8 mouse cellular contexts compared by ENCODE assay signal in genomic region chr6:38433261-38434033, GRCm38 (mm10). TPM values are rescaled to one million over a fixed set of nuclear protein-coding genes. Genes with fewer than 3 reads are reported as not detected.
A peak's percentile ranks its signal among the peaks of the same experiment; 100 is the strongest.
DNase-seq lines count a peak whose midpoint lies in the region; ATAC-seq lines count a peak whose summit lies in the region.

Gene Ubn2 (plus strand): TSS chr6:38433950.

- WGBS in heart, embryonic 14.5 days = under 1% methylated on average over 64 of the region's 64 CpGs
- under 1% methylated on average over 64 of the region's 64 CpGs for WGBS in liver, embryonic 13.5 days (ENCODE audit: insufficient replicate concordance)
- WGBS in stomach, embryonic 16.5 days = under 1% methylated on average over 64 of the region's 64 CpGs

- peak; percentile 95 for ATAC-seq in CD4-positive, CD25-positive, alpha-beta regulatory T cell, adult 4 months
- ATAC-seq in heart, embryonic 14.5 days (ENCODE audit: insufficient number of reproducible peaks, insufficient read depth, low FRiP score, low read depth) = peak; percentile 96
- peak; percentile 92 for ATAC-seq in liver, embryonic 13.5 days (ENCODE audit: low read depth)
- peak; percentile 98 for ATAC-seq in stomach, embryonic 16.5 days (ENCODE audit: insufficient read depth, low FRiP score)

- DNase-seq in c-Kit-negative CD71-positive TER-119-positive erythroid progenitor cells, embryonic 14.5 days (ENCODE audit: low read depth, low spot score) = peak; percentile 96
- peak; percentile 97 for DNase-seq in fibroblast of lung, adult 2 months (ENCODE audit: low read depth)
- DNase-seq in kidney, postnatal 14 days = peak; percentile 99
- DNase-seq in liver, embryonic 13.5 days = peak; percentile 97
- peak; percentile 100 for DNase-seq in neural tube, embryonic 10.5 days (ENCODE audit: extremely low spot score, low spot score)

- H3K9me3 ChIP-seq in heart, embryonic 14.5 days (ENCODE audit: control insufficient read depth, low read length) = no peaks in the 10 kb centered on the region
- H3K9me3 ChIP-seq in liver, embryonic 13.5 days (replicated peaks) = no peaks in the 10 kb centered on the region
- no peaks in the 10 kb centered on the region for H3K9me3 ChIP-seq in stomach, embryonic 16.5 days (replicated peaks; ENCODE audit: control insufficient read depth, low read length)

- peak within 1 kb of the TSS; percentile 70 to 89 for H3K4me3 ChIP-seq in heart, embryonic 14.5 days (ENCODE audit: control insufficient read depth in 1 of 2, insufficient read depth in 1 of 2, low read depth in 1 of 2, low read length in 2 of 2)
- H3K4me3 ChIP-seq in liver, embryonic 13.5 days (replicated peaks) = peak within 1 kb of the TSS; percentile 98
- peak within 1 kb of the TSS; percentile 82 for H3K4me3 ChIP-seq in stomach, embryonic 16.5 days (replicated peaks; ENCODE audit: low read length)

- H3K36me3 ChIP-seq in heart, embryonic 14.5 days (ENCODE audit: control insufficient read depth, insufficient read depth, low read length) = no peaks in the 10 kb centered on the region
- no peaks in the 10 kb centered on the region for H3K36me3 ChIP-seq in liver, embryonic 13.5 days
- H3K36me3 ChIP-seq in stomach, embryonic 16.5 days (ENCODE audit: control insufficient read depth, insufficient read depth, low read length) = no peaks in the 10 kb centered on the region

- H3K27me3 ChIP-seq in heart, embryonic 14.5 days (ENCODE audit: control insufficient read depth, insufficient read depth, low read length) = no peaks in the 10 kb centered on the region
- H3K27me3 ChIP-seq in liver, embryonic 13.5 days = no peaks in the 10 kb centered on the region
- no peaks in the 10 kb centered on the region for H3K27me3 ChIP-seq in stomach, embryonic 16.5 days (ENCODE audit: control insufficient read depth, insufficient read depth, low read length)

- peaks cover 0 to 11% of the 10 kb centered on the region in 2 experiments; a peak in 2 of 4 replicates for H3K4me1 ChIP-seq in heart, embryonic 14.5 days (ENCODE audit: control insufficient read depth in 2 of 2, insufficient read depth in 2 of 2, low read length in 2 of 2)
- peaks cover 34% of the 10 kb centered on the region for H3K4me1 ChIP-seq in liver, embryonic 13.5 days (replicated peaks)
- peaks cover 4% of the 10 kb centered on the region for H3K4me1 ChIP-seq in stomach, embryonic 16.5 days (ENCODE audit: control insufficient read depth, insufficient read depth, low read length)

- peak within 1 kb of the TSS; percentile 95 to 99 for H3K27ac ChIP-seq in heart, embryonic 14.5 days (replicated peaks in 1 of 2; ENCODE audit: control insufficient read depth in 1 of 2, insufficient read depth in 1 of 2, low read depth in 2 of 2, low read length in 2 of 2)
- peak within 1 kb of the TSS; percentile 97 for H3K27ac ChIP-seq in liver, embryonic 13.5 days
- H3K27ac ChIP-seq in stomach, embryonic 16.5 days (ENCODE audit: low read length) = peak within 1 kb of the TSS; percentile 94

- H3K9ac ChIP-seq in heart, embryonic 14.5 days (ENCODE audit: low read length) = peak within 1 kb of the TSS; percentile 90
- peak within 1 kb of the TSS; percentile 98 for H3K9ac ChIP-seq in liver, embryonic 13.5 days
- H3K9ac ChIP-seq in stomach, embryonic 16.5 days (ENCODE audit: low read length) = peak within 1 kb of the TSS; percentile 83

- H3K4me2 ChIP-seq in heart, embryonic 14.5 days (ENCODE audit: low read length) = peak within 1 kb of the TSS; percentile 86
- H3K4me2 ChIP-seq in liver, embryonic 13.5 days = peak within 1 kb of the TSS; percentile 76
- peak within 1 kb of the TSS; percentile 62 for H3K4me2 ChIP-seq in stomach, embryonic 16.5 days (ENCODE audit: low read depth, low read length)

RNA-seq across cellular contexts. Expression of gene Ubn2, which starts in this region (rescaled TPM):
- polyA plus RNA-seq in CD4-positive, CD25-positive, alpha-beta regulatory T cell, adult 4 months (2017; shearing (Covaris generic)) = 10 to 100 TPM; 26.7 to 30.2 TPM
- polyA plus RNA-seq in heart, embryonic 14.5 days (2014; fragmentation: Nextera tagmentation; extraction: Ambion mirVana) = 11.8 and 13.0 TPM in 2 replicates
- polyA plus RNA-seq in liver, embryonic 13.5 days (2015; fragmentation: Nextera tagmentation; extraction: Ambion mirVana) = 4.4 and 4.9 TPM in 2 replicates
- polyA plus RNA-seq in stomach, embryonic 16.5 days (2015; fragmentation: Nextera tagmentation; extraction: Ambion mirVana) = 8.5 and 13.0 TPM in 2 replicates

Comparison
In these comparisons a context has a peak if more than half of its experiments do, and no peak if none do; other contexts are left out.
1. Peak in every context shown above with its lines: DNase-seq, ATAC-seq, H3K4me3 ChIP-seq and H3K27ac ChIP-seq.